Mouse (Mus musculus) intestine, embryonic 15.5 days (tissue): Measurements from ENCODE around the gene Cfap97d1. TPM values are rescaled to one million over a fixed set of nuclear protein-coding genes. Genes with fewer than 3 reads are reported as not detected.

ENCODE experiments used
- ATAC-seq: fragments of 200-750 bp; cut with Nextera tagmentation; 2 replicates; pipeline ENCODE4 v1.8.0; 2017; ENCODE audit warnings: moderate TSS enrichment, moderate library complexity
- H3K27ac ChIP-seq: fragments of 300-500 bp; sonication (generic); 2 replicates; pipeline ENCODE4 v1.5.1; 2015; ENCODE audit warnings: mild to moderate bottlenecking, inconsistent platforms
- H3K27me3 ChIP-seq: fragments of 300-500 bp; sonication (generic); replicated peaks from 2 replicates; pipeline ENCODE4 v1.6.1; 2015; ENCODE audit warnings: inconsistent platforms
- H3K36me3 ChIP-seq: fragments of 300-500 bp; sonication (generic); 2 replicates; pipeline ENCODE4 v1.6.1; 2015; ENCODE audit warnings: inconsistent platforms
- H3K4me1 ChIP-seq: fragments of 300-500 bp; sonication (generic); replicated peaks from 2 replicates; pipeline ENCODE4 v1.6.1; 2015; ENCODE audit warnings: inconsistent platforms
- H3K4me2 ChIP-seq: fragments of 300-500 bp; sonication (generic); replicated peaks from 2 replicates; pipeline ENCODE4 v1.6.1; 2015; ENCODE audit warnings: mild to moderate bottlenecking, inconsistent platforms
- H3K4me3 ChIP-seq: fragments of 300-500 bp; sonication (generic); replicated peaks from 2 replicates; pipeline ENCODE4 v1.5.1; 2015; ENCODE audit warnings: inconsistent platforms
- H3K9ac ChIP-seq: fragments of 300-500 bp; sonication (generic); 2 replicates; pipeline ENCODE4 v1.6.1; 2015; ENCODE audit warnings: inconsistent platforms
- H3K9me3 ChIP-seq: fragments of 300-500 bp; sonication (generic); 2 replicates; pipeline ENCODE4 v1.6.1; 2016; ENCODE audit warnings: inconsistent platforms
- WGBS: fragments of 180-500 bp; shearing (Covaris S2); methylation state at CpG from one replicate; pipeline ENCODE4 v1.1.7; 2015; 5-methylcytosine and 5-hydroxymethylcytosine counted together
- polyA plus RNA-seq: library from polyadenylated mRNA; unstranded; fragments of >200 nt; fragmentation: Nextera tagmentation; extraction: Ambion mirVana; gene quantifications from 2 replicates; pipeline ENCODE4 v1.2.1, GENCODE M21; 2015

The Cfap97d1 gene
- polyA plus RNA-seq, 1 experiment from 2014 or later, result not detected

- Histone ChIP-seq H3K9ac (no peak overlapping the region), H3K4me3 (no peak overlapping the region), H3K36me3 (no peaks in the 10 kb centered on the region), H3K9me3 (no peaks in the 10 kb centered on the region), H3K27ac (no peak overlapping the region), H3K27me3 (no peaks in the 10 kb centered on the region), H3K4me1 (peaks cover 17% of the 10 kb centered on the region), H3K4me2 (no peak overlapping the region)
- 81% methylated on average over 4 of the region's 4 CpGs for WGBS
- ATAC-seq, result no peak
Measured at GRCm38 (mm10) chr11:102029304-102029703, 45.2 kb downstream of the Cfap97d1 start.

GRCm38 (mm10) chr11:102029966-102030365 lies 45.9 kb downstream of the Cfap97d1 start:
- ATAC-seq, result no peak
- H3K27ac ChIP-seq, result no peak overlapping the region
- no peaks in the 10 kb centered on the region for H3K36me3 ChIP-seq
- H3K27me3 ChIP-seq, result no peaks in the 10 kb centered on the region
- H3K4me1 ChIP-seq, result peaks cover 17% of the 10 kb centered on the region
- no peak overlapping the region for H3K4me3 ChIP-seq
- H3K9ac ChIP-seq, result no peak overlapping the region
- no peak overlapping the region for H3K4me2 ChIP-seq
- WGBS, result 38% methylated on average over 7 of the region's 7 CpGs
- H3K9me3 ChIP-seq, result no peaks in the 10 kb centered on the region

- H3K4me1 ChIP-seq, result peaks cover 12% of the 10 kb centered on the region
- no peak overlapping the region for H3K4me3 ChIP-seq
- WGBS, result 82% methylated on average over 7 of the region's 7 CpGs
- H3K4me2 ChIP-seq, result no peak overlapping the region
- H3K27ac ChIP-seq, result no peak overlapping the region
- H3K9me3 ChIP-seq, result no peaks in the 10 kb centered on the region
- H3K9ac ChIP-seq, result no peak overlapping the region
- no peak for ATAC-seq
- H3K36me3 ChIP-seq, result no peaks in the 10 kb centered on the region
- H3K27me3 ChIP-seq, result no peaks in the 10 kb centered on the region
Measured at GRCm38 (mm10) chr11:102031149-102031548, 47.1 kb downstream of the Cfap97d1 start.

GRCm38 (mm10) chr11:102033055-102033591 lies 49.0 kb downstream of the Cfap97d1 start:
- no peak overlapping the region for H3K4me2 ChIP-seq
- H3K27me3 ChIP-seq, result no peaks in the 10 kb centered on the region
- H3K27ac ChIP-seq, result no peak overlapping the region
- WGBS, result 86% methylated on average over 12 of the region's 12 CpGs
- H3K9ac ChIP-seq, result no peak overlapping the region
- H3K4me3 ChIP-seq, result no peak overlapping the region
- ATAC-seq, result peak; percentile 34; the same call in 1 of the 2 replicates
- H3K4me1 ChIP-seq, result peaks cover 6% of the 10 kb centered on the region; the same call in 1 of the 2 replicates
- no peaks in the 10 kb centered on the region for H3K36me3 ChIP-seq
- no peaks in the 10 kb centered on the region for H3K9me3 ChIP-seq

- no peaks in the 10 kb centered on the region for H3K36me3 ChIP-seq
- ATAC-seq, result no peak
- H3K4me1 ChIP-seq, result peaks cover 8% of the 10 kb centered on the region; the same call in 1 of the 2 replicates
- H3K27me3 ChIP-seq, result no peaks in the 10 kb centered on the region
- no peak overlapping the region for H3K4me2 ChIP-seq
- no peak overlapping the region for H3K27ac ChIP-seq
- 75% methylated on average over 8 of the region's 8 CpGs for WGBS
- H3K4me3 ChIP-seq, result no peak overlapping the region
- H3K9ac ChIP-seq, result no peak overlapping the region
- no peaks in the 10 kb centered on the region for H3K9me3 ChIP-seq
Measured at GRCm38 (mm10) chr11:102034887-102035286, 50.8 kb downstream of the Cfap97d1 start.

GRCm38 (mm10) chr11:102035456-102035960 lies 51.4 kb downstream of the Cfap97d1 start:
- ATAC-seq, result no peak

GRCm38 (mm10) chr11:102036336-102036735 lies 52.3 kb downstream of the Cfap97d1 start:
- Histone ChIP-seq H3K27ac (no peak overlapping the region), H3K4me2 (no peak overlapping the region), H3K36me3 (no peaks in the 10 kb centered on the region), H3K27me3 (no peaks in the 10 kb centered on the region), H3K9me3 (no peaks in the 10 kb centered on the region), H3K4me1 (0 out of 2 replicates have a peak, but pooled peaks cover 3% of the 10 kb centered on the region), H3K4me3 (no peak overlapping the region), H3K9ac (no peak overlapping the region)
- WGBS, result 76% methylated on average over 7 of the region's 7 CpGs
- ATAC-seq, result no peak

More at GRCm38 (mm10) chr11:102035456-102035960, 51.4 kb downstream of the Cfap97d1 start:
- no peak overlapping the region for H3K4me3 ChIP-seq
- H3K27ac ChIP-seq, result no peak overlapping the region
- H3K4me1 ChIP-seq, result 0 out of 2 replicates have a peak, but pooled peaks cover 5% of the 10 kb centered on the region
- no peak overlapping the region for H3K9ac ChIP-seq
- no peaks in the 10 kb centered on the region for H3K27me3 ChIP-seq
- no peaks in the 10 kb centered on the region for H3K9me3 ChIP-seq
- no peaks in the 10 kb centered on the region for H3K36me3 ChIP-seq
- H3K4me2 ChIP-seq, result no peak overlapping the region
- 78% methylated on average over 5 of the region's 5 CpGs for WGBS

- no peaks in the 10 kb centered on the region for H3K36me3 ChIP-seq
- H3K4me3 ChIP-seq, result no peak overlapping the region
- WGBS, result 81% methylated on average over 6 of the region's 6 CpGs
- H3K9ac ChIP-seq, result no peak overlapping the region
- no peaks in the 10 kb centered on the region for H3K27me3 ChIP-seq
- H3K27ac ChIP-seq, result no peak overlapping the region
- no peak overlapping the region for H3K4me2 ChIP-seq
- no peak for ATAC-seq
- no peaks in the 10 kb centered on the region for H3K9me3 ChIP-seq
- 0 out of 2 replicates have a peak, but pooled peaks cover 3% of the 10 kb centered on the region for H3K4me1 ChIP-seq
Measured at GRCm38 (mm10) chr11:102037789-102038188, 53.7 kb downstream of the Cfap97d1 start.

- H3K27me3 ChIP-seq, result no peaks in the 10 kb centered on the region
- H3K9ac ChIP-seq, result no peak overlapping the region
- H3K27ac ChIP-seq, result no peak overlapping the region
- no peak overlapping the region for H3K4me2 ChIP-seq
- H3K4me1 ChIP-seq, result 0 out of 2 replicates have a peak, but pooled peaks cover 3% of the 10 kb centered on the region
- H3K4me3 ChIP-seq, result no peak overlapping the region
- WGBS, result 48% methylated on average over 13 of the region's 13 CpGs
- no peaks in the 10 kb centered on the region for H3K36me3 ChIP-seq
- no peak; the same call in 1 of the 2 replicates for ATAC-seq
- H3K9me3 ChIP-seq, result no peaks in the 10 kb centered on the region
Measured at GRCm38 (mm10) chr11:102039487-102040137, 55.5 kb downstream of the Cfap97d1 start.

- Histone ChIP-seq H3K27ac (no peak overlapping the region), H3K9me3 (no peaks in the 10 kb centered on the region), H3K4me3 (no peak overlapping the region), H3K36me3 (no peaks in the 10 kb centered on the region), H3K27me3 (no peaks in the 10 kb centered on the region), H3K9ac (no peak overlapping the region), H3K4me1 (0 out of 2 replicates have a peak, but pooled peaks cover 3% of the 10 kb centered on the region), H3K4me2 (no peak overlapping the region)
- WGBS, result under 1% methylated on average over 9 of the region's 9 CpGs
- peak; percentile 93 for ATAC-seq
Measured at GRCm38 (mm10) chr11:102040138-102040524, 56.1 kb downstream of the Cfap97d1 start.

GRCm38 (mm10) chr11:102040646-102041045 lies 56.6 kb downstream of the Cfap97d1 start:
- Histone ChIP-seq H3K4me2 (no peak overlapping the region), H3K4me3 (no peak overlapping the region), H3K27me3 (no peaks in the 10 kb centered on the region), H3K9me3 (no peaks in the 10 kb centered on the region), H3K36me3 (no peaks in the 10 kb centered on the region), H3K4me1 (0 out of 2 replicates have a peak, but pooled peaks cover 3% of the 10 kb centered on the region), H3K9ac (no peak overlapping the region), H3K27ac (no peak overlapping the region)
- 70% methylated on average over 4 of the region's 4 CpGs for WGBS
- 0 out of 2 replicates have a peak, but pooled peaks have one; percentile 5 for ATAC-seq

GRCm38 (mm10) chr11:102041350-102041949 lies 57.4 kb downstream of the Cfap97d1 start, which contains the start of gene Cd300lg:
Gene Cd300lg (plus strand): TSS chr11:102041509.
- WGBS, result 45% methylated on average over 5 of the region's 5 CpGs
- Histone ChIP-seq H3K9ac (no peak within 1 kb of the TSS), H3K36me3 (no peaks in the 10 kb centered on the region), H3K4me3 (no peak within 1 kb of the TSS), H3K27ac (no peak within 1 kb of the TSS), H3K9me3 (no peaks in the 10 kb centered on the region), H3K27me3 (no peaks in the 10 kb centered on the region), H3K4me1 (0 out of 2 replicates have a peak, but pooled peaks cover 3% of the 10 kb centered on the region), H3K4me2 (no peak within 1 kb of the TSS)
- ATAC-seq, result no peak
